ENCODE assay signal across 23 mouse cellular contexts in the genomic region with DNA sequence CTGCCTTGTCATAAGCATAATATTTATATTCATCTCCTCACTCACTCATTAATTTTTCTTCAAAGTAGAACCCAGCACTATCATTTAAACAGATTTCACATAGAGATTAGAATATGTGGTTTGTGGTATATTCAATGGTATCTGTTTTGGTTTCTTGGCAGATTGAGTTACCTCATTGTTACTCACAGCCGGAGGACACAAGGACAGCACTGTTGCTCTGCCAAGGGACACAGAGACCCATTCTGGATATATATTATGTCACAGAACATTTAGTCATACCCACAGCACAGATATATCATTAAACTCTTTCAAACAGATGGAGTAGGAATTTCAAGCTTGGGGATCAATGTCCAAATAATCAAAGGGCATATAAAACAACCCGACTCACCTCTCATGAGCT.
"Had no signal": no experiment of that assay in that cellular context is flagged by ENCODE, and none has a peak within 500 bp of the region (broad histone marks: within the 10 kb centered on the region; RNA-seq: fewer than 3 reads in every experiment).

No protein-coding gene starts in this region.

- H3K36me3 ChIP-seq: heart, embryonic 10.5 days; heart, embryonic 12.5 days; hindbrain, embryonic 13.5 days; hindbrain, embryonic 15.5 days; kidney, embryonic 15.5 days; limb, embryonic 13.5 days; limb, embryonic 15.5 days; liver, embryonic 12.5 days had no signal

- H3K9ac ChIP-seq: heart, embryonic 12.5 days; hindbrain, embryonic 13.5 days; hindbrain, embryonic 15.5 days; kidney, embryonic 15.5 days; limb, embryonic 13.5 days; limb, embryonic 15.5 days; liver, embryonic 12.5 days; liver, embryonic 14.5 days had no signal

- H3K4me1 ChIP-seq: heart, embryonic 10.5 days; heart, embryonic 12.5 days; hindbrain, embryonic 13.5 days; hindbrain, embryonic 15.5 days; kidney, embryonic 15.5 days; limb, embryonic 13.5 days; limb, embryonic 15.5 days; liver, embryonic 12.5 days had no signal

- H3K27ac ChIP-seq: gastrocnemius, adult 2 months; heart, embryonic 10.5 days; hindbrain, embryonic 13.5 days; hindbrain, embryonic 15.5 days; hindbrain, postnatal 0 days; kidney, embryonic 15.5 days; kidney, postnatal 0 days; limb, embryonic 13.5 days; limb, embryonic 15.5 days; liver, embryonic 12.5 days; liver, embryonic 14.5 days had no signal

- ATAC-seq: hindbrain, postnatal 0 days; intestine, embryonic 16.5 days; liver, embryonic 12.5 days had no signal

- H3K27me3 ChIP-seq: heart, embryonic 12.5 days; hindbrain, embryonic 13.5 days; hindbrain, embryonic 15.5 days; kidney, embryonic 15.5 days; limb, embryonic 13.5 days; limb, embryonic 15.5 days; liver, embryonic 12.5 days had no signal

- H3K9me3 ChIP-seq: heart, embryonic 10.5 days; heart, embryonic 12.5 days; hindbrain, embryonic 13.5 days; hindbrain, embryonic 15.5 days; kidney, embryonic 15.5 days; limb, embryonic 13.5 days; limb, embryonic 15.5 days; liver, embryonic 12.5 days had no signal

- H3K4me3 ChIP-seq: gastrocnemius, adult 2 months; heart, embryonic 10.5 days; heart, embryonic 12.5 days; hindbrain, embryonic 13.5 days; hindbrain, embryonic 15.5 days; kidney, embryonic 15.5 days; limb, embryonic 13.5 days; limb, embryonic 15.5 days; liver, embryonic 12.5 days had no signal

- DNase-seq: gastrocnemius, adult 2 months; gastrocnemius, postnatal 10 days; gastrocnemius, postnatal 25 days; heart, adult 18-20 months; heart, postnatal 10 days; kidney, adult 11 months; kidney, adult 2 months; kidney, adult 9 months; kidney, postnatal 14 days; kidney, postnatal 36 days; left cerebral cortex, postnatal 4 days had no signal

- H3K4me2 ChIP-seq: heart, embryonic 12.5 days; hindbrain, embryonic 13.5 days; hindbrain, embryonic 15.5 days; kidney, embryonic 15.5 days; limb, embryonic 13.5 days; limb, embryonic 15.5 days; liver, embryonic 12.5 days had no signal
